Mouse (Mus musculus) G1E (cell line): Measurements from ENCODE around the gene Il17rc.

Source experiments
- CTCF ChIP-seq: IDR thresholded peaks from 2 replicates; pipeline ENCODE4 v1.5.1; 2012; ENCODE audit warnings: low read depth, low read length, inconsistent platforms, mixed read lengths
- GATA1 ChIP-seq: IDR thresholded peaks from 2 replicates; pipeline ENCODE4 v1.6.1; 2012; ENCODE audit warnings: borderline replicate concordance, low read length, inconsistent platforms, mixed read lengths
- POLR2AphosphoS5 ChIP-seq: IDR thresholded peaks from 2 replicates; pipeline ENCODE4 v1.6.1; 2012; ENCODE audit warnings: low read depth, low read length, inconsistent platforms; ENCODE audit not compliant: insufficient replicate concordance
- TAL1 ChIP-seq: conservative IDR thresholded peaks from 2 replicates; pipeline ENCODE4 v1.6.1; 2012; ENCODE audit warnings: low read depth, low read length, inconsistent platforms, mixed read lengths

GRCm38 (mm10) chr6:113431801-113432200, 39.4 kb upstream of the Il17rc start:
- no peak for TF ChIP-seq CTCF
- no peak for TF ChIP-seq GATA1
- TF ChIP-seq POLR2AphosphoS5 = no peak
- TF ChIP-seq TAL1 = no peak
